Mouse (Mus musculus) kidney, embryonic 16.5 days (tissue): ENCODE data around the gene Pdk1. TPM values are rescaled to one million over a fixed set of nuclear protein-coding genes. Genes with fewer than 3 reads are reported as not detected.

ENCODE experiments used
- ATAC-seq: fragments of 200-750 bp; cut with Nextera tagmentation; 2 replicates; pipeline ENCODE4 v1.8.0; 2017; ENCODE audit warnings: moderate TSS enrichment; ENCODE audit not compliant: low FRiP score, low TSS enrichment
- H3K27ac ChIP-seq: fragments of 300-500 bp; sonication (generic); 2 replicates; pipeline ENCODE4 v1.5.1; 2014; ENCODE audit warnings: low read length
- H3K27me3 ChIP-seq: fragments of 300-500 bp; sonication (generic); 2 replicates; pipeline ENCODE4 v1.6.1; 2014; ENCODE audit warnings: low read length, control low read depth, mixed read lengths; ENCODE audit not compliant: insufficient read depth
- H3K36me3 ChIP-seq: fragments of 300-500 bp; sonication (generic); 2 replicates; pipeline ENCODE4 v1.6.1; 2014; ENCODE audit warnings: low read length, control low read depth, mixed read lengths; ENCODE audit not compliant: insufficient read depth
- H3K4me1 ChIP-seq: fragments of 300-500 bp; sonication (generic); 2 replicates; pipeline ENCODE4 v1.6.1; 2014; ENCODE audit warnings: low read length, control low read depth, mixed read lengths; ENCODE audit not compliant: insufficient read depth
- H3K4me2 ChIP-seq: fragments of 300-500 bp; sonication (generic); replicated peaks from 2 replicates; pipeline ENCODE4 v1.6.1; 2014; ENCODE audit warnings: low read depth, low read length
- H3K4me3 ChIP-seq: fragments of 300-500 bp; sonication (generic); 2 replicates; pipeline ENCODE4 v1.5.1; 2014; ENCODE audit warnings: mild to moderate bottlenecking, low read length
- H3K9ac ChIP-seq: fragments of 300-500 bp; sonication (generic); replicated peaks from 2 replicates; pipeline ENCODE4 v1.6.1; 2014; ENCODE audit warnings: low read length
- H3K9me3 ChIP-seq: fragments of 300-500 bp; sonication (generic); 2 replicates; pipeline ENCODE4 v1.6.1; 2016; ENCODE audit warnings: low read length, control low read depth
- WGBS: fragments of 180-500 bp; shearing (Covaris S2); extraction: QIAGEN DNeasy Blood & Tissue Kit; methylation state at CpG from one replicate; pipeline ENCODE4 v1.1.7; 2014; 5-methylcytosine and 5-hydroxymethylcytosine counted together
- polyA plus RNA-seq: library from polyadenylated mRNA; unstranded; fragments of >200 nt; fragmentation: Nextera tagmentation; extraction: Ambion mirVana; gene quantifications from 2 replicates; pipeline ENCODE4 v1.2.1, GENCODE M21; 2015

Gene Pdk1
- polyA plus RNA-seq, 1 experiment from 2014 or later, result 46.3 TPM

DNA sequence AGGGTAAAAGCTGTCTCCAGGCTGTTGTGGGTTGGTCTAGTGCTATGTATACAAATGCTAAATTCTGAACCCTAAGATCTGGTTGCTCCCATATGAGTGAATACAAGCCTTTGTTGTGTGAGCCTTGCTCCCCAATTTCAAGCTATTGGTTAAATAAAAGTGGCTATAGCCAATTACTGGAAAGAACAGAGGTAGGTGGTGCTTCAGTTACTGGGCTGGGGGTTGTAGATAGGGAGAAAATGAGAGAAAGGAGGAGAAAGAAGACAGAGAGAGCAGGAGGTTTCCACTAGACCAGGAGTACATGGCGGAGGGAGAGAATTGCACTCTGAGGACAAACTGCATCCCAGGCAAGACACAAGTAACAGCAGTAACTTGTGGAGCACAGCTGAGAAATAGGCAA lies 4.8 kb upstream of the Pdk1 start:
- Histone ChIP-seq H3K9ac (no peak overlapping the region), H3K4me2 (no peak overlapping the region), H3K27ac (peak overlapping the region; percentile 77; the same call in 1 of the 2 replicates), H3K4me1 (peaks cover 26% of the 10 kb centered on the region), H3K9me3 (no peaks in the 10 kb centered on the region), H3K4me3 (no peak overlapping the region), H3K36me3 (no peaks in the 10 kb centered on the region), H3K27me3 (no peaks in the 10 kb centered on the region)
- 93% methylated on average over 1 of the region's 1 CpGs for WGBS
- ATAC-seq, result no peak

GRCm38 (mm10) chr2:71872141-71872540 lies 883 bp upstream of the Pdk1 start:
- Histone ChIP-seq H3K9ac (no peak overlapping the region), H3K4me2 (peak overlapping the region; percentile 96), H3K4me1 (peaks cover 23% of the 10 kb centered on the region), H3K9me3 (no peaks in the 10 kb centered on the region), H3K27ac (peak overlapping the region; percentile 61; the same call in 1 of the 2 replicates), H3K36me3 (no peaks in the 10 kb centered on the region), H3K4me3 (peak overlapping the region; percentile 78; the same call in 1 of the 2 replicates), H3K27me3 (no peaks in the 10 kb centered on the region)
- 76% methylated on average over 10 of the region's 10 CpGs for whole genome bisulfite sequencing
- no peak for ATAC-seq

- ATAC-seq, result peak; percentile 78
- peaks cover 12% of the 10 kb centered on the region; the same call in 1 of the 2 replicates for H3K4me1 ChIP-seq
- no peaks in the 10 kb centered on the region for H3K27me3 ChIP-seq
- WGBS, result 3% methylated on average over 50 of the region's 51 CpGs
- peak overlapping the region; percentile 92 for H3K27ac ChIP-seq
- H3K36me3 ChIP-seq, result no peaks in the 10 kb centered on the region
- H3K4me3 ChIP-seq, result peak overlapping the region; percentile 78
- no peaks in the 10 kb centered on the region for H3K9me3 ChIP-seq
- peak overlapping the region; percentile 87 for H3K9ac ChIP-seq
- H3K4me2 ChIP-seq, result peak overlapping the region; percentile 96
These were observed 674 bp downstream of the Pdk1 start for GRCm38 (mm10) chr2:71873474-71874322.

DNA sequence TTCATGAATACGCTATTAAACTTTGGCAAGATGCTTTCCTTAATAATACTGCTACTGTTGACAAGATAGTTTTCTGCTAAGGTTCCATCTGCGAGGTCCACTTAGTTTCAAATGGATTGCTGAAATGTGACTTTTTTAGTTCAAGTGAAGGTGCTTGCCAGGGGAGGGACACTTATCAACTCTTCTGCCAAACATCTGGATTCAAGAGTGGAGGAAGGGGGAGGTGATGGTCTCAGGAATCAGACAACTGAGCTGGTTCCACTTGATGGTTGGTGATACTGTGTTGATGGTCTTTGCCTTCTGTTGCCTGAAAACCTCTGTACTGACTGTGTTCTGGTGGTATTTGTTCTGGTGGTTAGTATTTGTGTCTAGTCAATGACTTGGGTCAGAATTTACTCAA lies 1.4 kb downstream of the Pdk1 start:
- Histone ChIP-seq H3K9me3 (no peaks in the 10 kb centered on the region), H3K27ac (no peak overlapping the region), H3K4me2 (peak overlapping the region; percentile 96), H3K27me3 (no peaks in the 10 kb centered on the region), H3K4me1 (peaks cover 12% of the 10 kb centered on the region; the same call in 1 of the 2 replicates), H3K9ac (no peak overlapping the region), H3K36me3 (no peaks in the 10 kb centered on the region), H3K4me3 (no peak overlapping the region; the same call in 1 of the 2 replicates)
- 84% methylated on average over 2 of the region's 2 CpGs for WGBS
- no peak for ATAC-seq

DNA sequence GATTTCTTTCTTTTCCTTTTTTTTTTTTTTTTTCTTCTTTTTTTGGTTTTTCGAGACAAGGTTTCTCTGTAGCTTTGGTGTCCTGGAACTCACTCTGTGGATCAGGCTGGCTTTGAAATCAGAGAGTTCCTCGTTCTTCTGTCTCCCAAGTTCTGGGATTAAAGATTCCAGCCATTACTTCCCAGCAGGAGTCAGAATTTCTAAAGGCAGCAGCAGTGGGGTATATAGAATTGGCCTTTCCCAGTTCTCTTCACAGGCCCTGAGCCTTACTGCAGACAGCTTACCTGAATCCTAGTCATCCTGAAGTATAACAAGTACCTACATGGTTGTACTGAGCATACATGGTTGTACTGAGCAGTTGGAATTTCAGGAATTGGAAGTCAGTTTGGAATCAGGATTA lies 1.8 kb downstream of the Pdk1 start:
- no peak overlapping the region for H3K4me2 ChIP-seq
- peaks cover 12% of the 10 kb centered on the region; the same call in 1 of the 2 replicates for H3K4me1 ChIP-seq
- ATAC-seq, result no peak

GRCm38 (mm10) chr2:71877865-71878264 lies 4.8 kb downstream of the Pdk1 start:
- H3K9me3 ChIP-seq, result no peaks in the 10 kb centered on the region
- 97% methylated on average over 4 of the region's 4 CpGs for WGBS
- no peak overlapping the region for H3K9ac ChIP-seq
- no peak overlapping the region for H3K4me3 ChIP-seq
- peaks cover 12% of the 10 kb centered on the region; the same call in 1 of the 2 replicates for H3K36me3 ChIP-seq
- H3K4me1 ChIP-seq, result peaks cover 7% of the 10 kb centered on the region; the same call in 1 of the 2 replicates
- H3K4me2 ChIP-seq, result no peak overlapping the region
- no peak for ATAC-seq
- H3K27me3 ChIP-seq, result no peaks in the 10 kb centered on the region
- no peak overlapping the region for H3K27ac ChIP-seq

More for the DNA sequence above, 1.8 kb downstream of the Pdk1 start:
- H3K9me3 ChIP-seq, result no peaks in the 10 kb centered on the region
- no peak overlapping the region for H3K9ac ChIP-seq
- WGBS, result 88% methylated on average over 2 of the region's 2 CpGs
- no peak overlapping the region for H3K27ac ChIP-seq
- H3K27me3 ChIP-seq, result no peaks in the 10 kb centered on the region
- H3K4me3 ChIP-seq, result no peak overlapping the region
- H3K36me3 ChIP-seq, result no peaks in the 10 kb centered on the region

GRCm38 (mm10) chr2:71878441-71878840 lies 5.4 kb downstream of the Pdk1 start:
- Histone ChIP-seq H3K27ac (no peak overlapping the region), H3K4me3 (no peak overlapping the region), H3K27me3 (no peaks in the 10 kb centered on the region), H3K36me3 (peaks cover 12% of the 10 kb centered on the region; the same call in 1 of the 2 replicates), H3K4me2 (no peak overlapping the region), H3K9me3 (no peaks in the 10 kb centered on the region), H3K9ac (no peak overlapping the region), H3K4me1 (peaks cover 7% of the 10 kb centered on the region; the same call in 1 of the 2 replicates)
- no peak for ATAC-seq
- 63% methylated on average over 2 of the region's 2 CpGs for WGBS

GRCm38 (mm10) chr2:71878943-71879342 lies 5.9 kb downstream of the Pdk1 start:
- peaks cover 3% of the 10 kb centered on the region; the same call in 1 of the 2 replicates for H3K4me1 ChIP-seq
- no peak overlapping the region for H3K4me3 ChIP-seq
- H3K9me3 ChIP-seq, result no peaks in the 10 kb centered on the region
- H3K36me3 ChIP-seq, result peaks cover 13% of the 10 kb centered on the region; the same call in 1 of the 2 replicates
- H3K9ac ChIP-seq, result no peak overlapping the region
- H3K27ac ChIP-seq, result no peak overlapping the region
- ATAC-seq, result no peak
- H3K27me3 ChIP-seq, result no peaks in the 10 kb centered on the region
- no peak overlapping the region for H3K4me2 ChIP-seq

- H3K4me1 ChIP-seq, result no peaks in the 10 kb centered on the region
- H3K9ac ChIP-seq, result no peak overlapping the region
- no peak overlapping the region for H3K4me2 ChIP-seq
- no peak overlapping the region for H3K27ac ChIP-seq
- no peak overlapping the region for H3K4me3 ChIP-seq
- peaks cover 20% of the 10 kb centered on the region; the same call in 1 of the 2 replicates for H3K36me3 ChIP-seq
- H3K27me3 ChIP-seq, result no peaks in the 10 kb centered on the region
- H3K9me3 ChIP-seq, result no peaks in the 10 kb centered on the region
- ATAC-seq, result no peak
- WGBS, result 90% methylated on average over 19 of the region's 19 CpGs
These were observed 10.1 kb downstream of the Pdk1 start for GRCm38 (mm10) chr2:71882914-71883651.
